Mouse (Mus musculus): ENCODE data around the gene Atp6v0d1. TPM values are rescaled to one million over a fixed set of nuclear protein-coding genes. Genes with fewer than 3 reads are reported as not detected.
A peak's percentile ranks its signal among the peaks of the same experiment; 100 is the strongest.

Atp6v0d1 gene
- polyA plus RNA-seq, 1 experiment from 2014 or later = 193 TPM

DNA sequence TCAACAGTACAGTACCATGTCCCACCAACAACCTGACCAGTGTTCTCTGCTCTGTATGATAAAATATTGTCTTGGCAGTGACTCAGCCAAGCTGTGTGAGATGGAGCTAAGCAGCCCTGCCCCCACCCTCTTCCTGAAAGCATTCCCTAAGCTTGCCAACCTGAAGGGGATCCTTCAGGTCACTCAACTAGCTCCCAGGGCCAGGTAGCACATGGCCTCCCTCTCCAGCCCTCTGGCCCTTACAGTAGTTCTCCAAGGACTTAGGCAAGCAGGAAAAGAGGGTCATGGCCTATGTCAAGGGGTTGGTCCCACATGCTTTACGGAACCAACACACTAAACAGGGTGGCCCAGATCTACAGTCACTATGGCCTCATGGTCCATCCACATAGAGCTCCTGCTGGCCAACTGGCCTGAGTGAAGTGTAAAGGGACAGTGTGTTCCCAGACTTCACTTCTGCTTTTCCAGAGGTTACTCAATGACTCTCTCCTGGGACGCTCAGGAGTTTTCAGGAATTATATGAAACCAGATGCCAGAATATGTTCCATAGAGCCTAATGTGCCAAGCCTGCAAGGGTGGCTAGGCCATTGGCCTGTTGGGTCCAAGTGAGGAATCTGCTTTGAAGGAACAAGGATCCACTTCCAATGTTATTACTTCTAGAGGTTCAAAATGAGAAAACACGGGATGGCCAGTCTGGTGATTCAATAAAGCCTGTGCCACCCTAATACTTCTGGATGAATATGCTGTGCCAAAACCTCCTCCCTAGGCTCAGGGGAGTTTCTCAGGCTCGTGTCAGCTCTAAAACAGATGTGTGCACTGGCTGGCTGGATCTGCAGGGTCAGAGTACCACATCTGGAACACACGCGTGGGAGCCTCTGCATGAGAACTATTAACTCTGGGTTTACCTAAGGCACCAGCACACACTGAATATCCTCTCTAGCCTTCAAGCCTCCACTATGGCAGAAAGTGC lies 19.2 kb downstream of the Atp6v0d1 start:
- Histone ChIP-seq H3K4me1 (0 out of 2 replicates have a peak, but pooled peaks cover 4% of the 10 kb centered on the region), H3K36me3 (0 out of 2 replicates have a peak, but pooled peaks cover 2% of the 10 kb centered on the region), H3K27me3 (no peaks in the 10 kb centered on the region), H3K27ac (replicated peaks) (no peak overlapping the region), H3K9ac (replicated peaks) (no peak overlapping the region), H3K4me2 (replicated peaks) (no peak overlapping the region), H3K4me3 (no peak overlapping the region), H3K9me3 (no peaks in the 10 kb centered on the region)
- WGBS = 89% methylated on average over 6 of the region's 6 CpGs
- ATAC-seq (replicated peaks) = no peak

- Histone ChIP-seq H3K9me3 (no peaks in the 10 kb centered on the region), H3K27ac (replicated peaks) (no peak overlapping the region), H3K9ac (replicated peaks) (no peak overlapping the region), H3K4me3 (no peak overlapping the region), H3K27me3 (no peaks in the 10 kb centered on the region), H3K4me2 (replicated peaks) (no peak overlapping the region), H3K36me3 (0 out of 2 replicates have a peak, but pooled peaks cover 2% of the 10 kb centered on the region), H3K4me1 (0 out of 2 replicates have a peak, but pooled peaks cover 4% of the 10 kb centered on the region)
- 92% methylated on average over 3 of the region's 3 CpGs for WGBS
- no peak for ATAC-seq (replicated peaks)
Measured at GRCm38 (mm10) chr8:105545249-105545648, 20.6 kb downstream of the Atp6v0d1 start.

GRCm38 (mm10) chr8:105544544-105545205 lies 21.2 kb downstream of the Atp6v0d1 start:
- Histone ChIP-seq H3K27ac (replicated peaks) (no peak overlapping the region), H3K4me2 (replicated peaks) (no peak overlapping the region), H3K9ac (replicated peaks) (no peak overlapping the region), H3K36me3 (0 out of 2 replicates have a peak, but pooled peaks cover 2% of the 10 kb centered on the region), H3K4me3 (no peak overlapping the region), H3K9me3 (no peaks in the 10 kb centered on the region), H3K27me3 (no peaks in the 10 kb centered on the region), H3K4me1 (0 out of 2 replicates have a peak, but pooled peaks cover 4% of the 10 kb centered on the region)
- 70% methylated on average over 7 of the region's 7 CpGs for WGBS
- no peak for ATAC-seq (replicated peaks)

GRCm38 (mm10) chr8:105543703-105544102 lies 22.1 kb downstream of the Atp6v0d1 start:
- H3K4me3 ChIP-seq = no peak overlapping the region
- no peaks in the 10 kb centered on the region for H3K27me3 ChIP-seq
- H3K4me2 ChIP-seq (replicated peaks) = no peak overlapping the region
- no peak for ATAC-seq (replicated peaks)
- no peak overlapping the region for H3K9ac ChIP-seq (replicated peaks)
- no peaks in the 10 kb centered on the region for H3K9me3 ChIP-seq
- 61% methylated on average over 1 of the region's 1 CpGs for WGBS
- no peak overlapping the region for H3K27ac ChIP-seq (replicated peaks)
- H3K4me1 ChIP-seq = 0 out of 2 replicates have a peak, but pooled peaks cover 4% of the 10 kb centered on the region
- peaks cover 7% of the 10 kb centered on the region for H3K36me3 ChIP-seq

- H3K27ac ChIP-seq (replicated peaks) = no peak overlapping the region
- H3K27me3 ChIP-seq = no peaks in the 10 kb centered on the region
- H3K9ac ChIP-seq (replicated peaks) = no peak overlapping the region
- peaks cover 15% of the 10 kb centered on the region for H3K36me3 ChIP-seq
- ATAC-seq (replicated peaks) = no peak
- H3K9me3 ChIP-seq = no peaks in the 10 kb centered on the region
- 0 out of 2 replicates have a peak, but pooled peaks cover 4% of the 10 kb centered on the region for H3K4me1 ChIP-seq
- H3K4me3 ChIP-seq = no peak overlapping the region
- WGBS = 92% methylated on average over 2 of the region's 2 CpGs
- no peak overlapping the region for H3K4me2 ChIP-seq (replicated peaks)
Measured at GRCm38 (mm10) chr8:105542808-105543207, 23.0 kb downstream of the Atp6v0d1 start.

- Histone ChIP-seq H3K27ac (replicated peaks) (no peak overlapping the region), H3K9ac (replicated peaks) (no peak overlapping the region), H3K4me3 (no peak overlapping the region), H3K9me3 (no peaks in the 10 kb centered on the region), H3K4me1 (0 out of 2 replicates have a peak, but pooled peaks cover 4% of the 10 kb centered on the region), H3K27me3 (no peaks in the 10 kb centered on the region), H3K36me3 (peaks cover 19% of the 10 kb centered on the region), H3K4me2 (replicated peaks) (no peak overlapping the region)
- ATAC-seq (replicated peaks) = no peak
- 84% methylated on average over 3 of the region's 3 CpGs for WGBS
Measured at GRCm38 (mm10) chr8:105542032-105542656, 23.7 kb downstream of the Atp6v0d1 start.

GRCm38 (mm10) chr8:105538940-105539339 lies 26.9 kb downstream of the Atp6v0d1 start:
- H3K36me3 ChIP-seq = peaks cover 28% of the 10 kb centered on the region
- H3K27me3 ChIP-seq = no peaks in the 10 kb centered on the region
- 91% methylated on average over 4 of the region's 4 CpGs for WGBS
- no peaks in the 10 kb centered on the region for H3K9me3 ChIP-seq
- ATAC-seq (replicated peaks) = no peak
- no peak overlapping the region for H3K9ac ChIP-seq (replicated peaks)
- no peak overlapping the region for H3K27ac ChIP-seq (replicated peaks)
- no peaks in the 10 kb centered on the region for H3K4me1 ChIP-seq
- H3K4me3 ChIP-seq = no peak overlapping the region
- H3K4me2 ChIP-seq (replicated peaks) = no peak overlapping the region

- WGBS = 89% methylated on average over 6 of the region's 6 CpGs
- Histone ChIP-seq H3K36me3 (peaks cover 31% of the 10 kb centered on the region), H3K4me2 (replicated peaks) (no peak overlapping the region), H3K4me3 (no peak overlapping the region), H3K27me3 (no peaks in the 10 kb centered on the region), H3K9ac (replicated peaks) (no peak overlapping the region), H3K4me1 (no peaks in the 10 kb centered on the region), H3K27ac (replicated peaks) (no peak overlapping the region), H3K9me3 (no peaks in the 10 kb centered on the region)
- no peak for ATAC-seq (replicated peaks)
Measured at GRCm38 (mm10) chr8:105537011-105537677, 28.7 kb downstream of the Atp6v0d1 start.

GRCm38 (mm10) chr8:105536546-105536945 lies 29.3 kb downstream of the Atp6v0d1 start:
- no peak for ATAC-seq (replicated peaks)
- H3K9ac ChIP-seq (replicated peaks) = no peak overlapping the region
- H3K4me2 ChIP-seq (replicated peaks) = no peak overlapping the region
- H3K36me3 ChIP-seq = peaks cover 29% of the 10 kb centered on the region
- no peaks in the 10 kb centered on the region for H3K4me1 ChIP-seq
- no peaks in the 10 kb centered on the region for H3K27me3 ChIP-seq
- no peak overlapping the region for H3K4me3 ChIP-seq
- 92% methylated on average over 3 of the region's 3 CpGs for WGBS
- no peak overlapping the region for H3K27ac ChIP-seq (replicated peaks)
- H3K9me3 ChIP-seq = no peaks in the 10 kb centered on the region

DNA sequence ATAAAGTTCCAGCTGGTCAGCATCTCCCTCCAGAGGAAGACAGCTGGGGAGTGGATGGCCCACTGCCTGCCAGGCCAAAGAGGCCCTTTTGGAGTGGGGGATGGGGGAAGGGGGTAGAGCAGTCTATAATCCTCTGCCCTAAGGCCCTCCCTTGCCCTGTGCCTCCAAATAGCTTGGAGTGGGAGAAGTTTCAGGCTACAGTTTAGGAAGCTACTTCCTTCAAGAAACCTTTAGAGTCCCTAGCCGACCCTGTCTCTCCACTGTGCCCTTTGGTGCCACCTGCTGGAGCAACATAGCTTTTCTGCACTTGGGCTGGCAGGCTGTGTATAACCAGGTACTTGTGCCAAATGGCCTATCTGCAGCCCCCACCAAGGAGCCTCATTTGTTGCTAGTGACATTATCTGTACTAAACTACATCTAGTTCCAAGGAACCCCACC lies 31.9 kb downstream of the Atp6v0d1 start:
- Histone ChIP-seq H3K9ac (replicated peaks) (no peak overlapping the region), H3K4me3 (no peak overlapping the region), H3K4me2 (replicated peaks) (no peak overlapping the region), H3K9me3 (no peaks in the 10 kb centered on the region), H3K36me3 (peaks cover 41% of the 10 kb centered on the region), H3K27ac (replicated peaks) (no peak overlapping the region), H3K4me1 (no peaks in the 10 kb centered on the region), H3K27me3 (no peaks in the 10 kb centered on the region)
- 0% methylated on average over 1 of the region's 1 CpGs for WGBS
- peak; percentile 57; the same call in 1 of the 2 replicates for ATAC-seq (replicated peaks)

DNA sequence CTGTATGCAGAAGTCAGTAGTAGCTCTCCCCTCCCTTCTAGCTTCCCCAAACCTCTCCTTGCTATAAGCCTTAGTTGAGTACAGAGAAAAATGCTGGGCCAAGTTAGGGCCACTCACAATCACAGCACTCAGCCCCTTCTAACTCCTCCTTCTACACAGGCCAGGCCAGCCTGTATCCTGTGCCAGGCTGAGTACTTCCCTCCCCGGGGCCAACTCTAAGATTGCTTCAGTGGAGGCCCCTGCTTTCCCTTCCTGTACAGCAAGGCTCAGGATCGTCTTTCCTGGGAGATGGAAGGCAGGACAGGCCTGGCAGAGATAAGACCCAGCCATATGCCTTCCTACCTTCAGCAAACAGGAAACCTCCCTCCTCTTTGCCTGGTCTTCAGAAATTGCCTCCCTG lies 32.4 kb downstream of the Atp6v0d1 start:
- Histone ChIP-seq H3K9ac (replicated peaks) (no peak overlapping the region), H3K27ac (replicated peaks) (no peak overlapping the region), H3K4me2 (replicated peaks) (no peak overlapping the region), H3K9me3 (no peaks in the 10 kb centered on the region), H3K27me3 (no peaks in the 10 kb centered on the region), H3K36me3 (peaks cover 42% of the 10 kb centered on the region), H3K4me1 (no peaks in the 10 kb centered on the region), H3K4me3 (no peak overlapping the region)
- ATAC-seq (replicated peaks) = no peak
- 46% methylated on average over 2 of the region's 2 CpGs for WGBS
